Mouse (Mus musculus): ENCODE measurements around the gene Gpatch3. TPM values are rescaled to one million over a fixed set of nuclear protein-coding genes. Genes with fewer than 3 reads are reported as not detected.
A peak's percentile ranks its signal among the peaks of the same experiment; 100 is the strongest.

Gpatch3 gene
- polyA plus RNA-seq, 1 experiment, result 7.5 TPM

- TF ChIP-seq CTCF (IDR thresholded peaks at IDR 0.05; ENCODE audit: borderline replicate concordance, extremely low read depth, insufficient read depth, insufficient read length) (no peak), POLR2A (IDR thresholded peaks at IDR 0.05; ENCODE audit: borderline replicate concordance, extremely low read depth, insufficient read depth, insufficient read length, poor library complexity, severe bottlenecking) (no peak)
- DNase-seq (ENCODE audit: low read depth), result no peak
These were observed 17.4 kb upstream of the Gpatch3 start for GRCm38 (mm10) chr4:133557041-133557717.

- no peak for DNase-seq (ENCODE audit: low read depth)
- TF ChIP-seq CTCF (IDR thresholded peaks at IDR 0.05; ENCODE audit: borderline replicate concordance, extremely low read depth, insufficient read depth, insufficient read length) (no peak), POLR2A (IDR thresholded peaks at IDR 0.05; ENCODE audit: borderline replicate concordance, extremely low read depth, insufficient read depth, insufficient read length, poor library complexity, severe bottlenecking) (no peak)
These were observed 14.7 kb upstream of the Gpatch3 start for GRCm38 (mm10) chr4:133559846-133560245.

GRCm38 (mm10) chr4:133561622-133562021, 12.9 kb upstream of the Gpatch3 start:
- no peak for TF ChIP-seq POLR2A (IDR thresholded peaks at IDR 0.05; ENCODE audit: borderline replicate concordance, extremely low read depth, insufficient read depth, insufficient read length, poor library complexity, severe bottlenecking)
- TF ChIP-seq CTCF (IDR thresholded peaks at IDR 0.05; ENCODE audit: borderline replicate concordance, extremely low read depth, insufficient read depth, insufficient read length), result no peak
- DNase-seq (ENCODE audit: low read depth), result no peak

- peak; percentile 55 for DNase-seq (ENCODE audit: low read depth)
- TF ChIP-seq CTCF (IDR thresholded peaks at IDR 0.05; ENCODE audit: borderline replicate concordance, extremely low read depth, insufficient read depth, insufficient read length), result no peak
- TF ChIP-seq POLR2A (IDR thresholded peaks at IDR 0.05; ENCODE audit: borderline replicate concordance, extremely low read depth, insufficient read depth, insufficient read length, poor library complexity, severe bottlenecking), result no peak
These were observed 11.4 kb upstream of the Gpatch3 start for GRCm38 (mm10) chr4:133563123-133563571.

- TF ChIP-seq POLR2A (IDR thresholded peaks at IDR 0.05; ENCODE audit: borderline replicate concordance, extremely low read depth, insufficient read depth, insufficient read length, poor library complexity, severe bottlenecking), result no peak
- TF ChIP-seq CTCF (IDR thresholded peaks at IDR 0.05; ENCODE audit: borderline replicate concordance, extremely low read depth, insufficient read depth, insufficient read length), result no peak
- DNase-seq (ENCODE audit: low read depth), result no peak
These were observed 7.3 kb upstream of the Gpatch3 start for GRCm38 (mm10) chr4:133567251-133567650.

- no peak for DNase-seq (ENCODE audit: low read depth)
- TF ChIP-seq CTCF (IDR thresholded peaks at IDR 0.05; ENCODE audit: borderline replicate concordance, extremely low read depth, insufficient read depth, insufficient read length), result no peak
- TF ChIP-seq POLR2A (IDR thresholded peaks at IDR 0.05; ENCODE audit: borderline replicate concordance, extremely low read depth, insufficient read depth, insufficient read length, poor library complexity, severe bottlenecking), result no peak
These were observed 5.1 kb upstream of the Gpatch3 start for GRCm38 (mm10) chr4:133569291-133570065.

- DNase-seq (ENCODE audit: low read depth), result no peak
- no peak for TF ChIP-seq CTCF (IDR thresholded peaks at IDR 0.05; ENCODE audit: borderline replicate concordance, extremely low read depth, insufficient read depth, insufficient read length)
- no peak for TF ChIP-seq POLR2A (IDR thresholded peaks at IDR 0.05; ENCODE audit: borderline replicate concordance, extremely low read depth, insufficient read depth, insufficient read length, poor library complexity, severe bottlenecking)
These were observed 4.5 kb upstream of the Gpatch3 start for GRCm38 (mm10) chr4:133570066-133570466.

- TF ChIP-seq CTCF (IDR thresholded peaks at IDR 0.05; ENCODE audit: borderline replicate concordance, extremely low read depth, insufficient read depth, insufficient read length) (no peak), POLR2A (IDR thresholded peaks at IDR 0.05; ENCODE audit: borderline replicate concordance, extremely low read depth, insufficient read depth, insufficient read length, poor library complexity, severe bottlenecking) (no peak)
- DNase-seq (ENCODE audit: low read depth), result no peak
These were observed 278 bp downstream of the Gpatch3 start for GRCm38 (mm10) chr4:133574843-133575202.

GRCm38 (mm10) chr4:133577983-133578382, 3.4 kb downstream of the Gpatch3 start:
- TF ChIP-seq POLR2A (IDR thresholded peaks at IDR 0.05; ENCODE audit: borderline replicate concordance, extremely low read depth, insufficient read depth, insufficient read length, poor library complexity, severe bottlenecking), result no peak
- TF ChIP-seq CTCF (IDR thresholded peaks at IDR 0.05; ENCODE audit: borderline replicate concordance, extremely low read depth, insufficient read depth, insufficient read length), result no peak
- no peak for DNase-seq (ENCODE audit: low read depth)

- no peak for DNase-seq (ENCODE audit: low read depth)
These were observed 9.1 kb downstream of the Gpatch3 start for GRCm38 (mm10) chr4:133583690-133584058.

GRCm38 (mm10) chr4:133584059-133584951, 9.8 kb downstream of the Gpatch3 start, which contains the start of gene Gpn2:
TSS of gene Gpn2 (plus strand) at chr4:133584362.
- DNase-seq (ENCODE audit: low read depth), result peak; percentile 95
- TF ChIP-seq CTCF (IDR thresholded peaks at IDR 0.05; ENCODE audit: borderline replicate concordance, extremely low read depth, insufficient read depth, insufficient read length) (no peak), POLR2A (IDR thresholded peaks at IDR 0.05; ENCODE audit: borderline replicate concordance, extremely low read depth, insufficient read depth, insufficient read length, poor library complexity, severe bottlenecking) (peak; percentile 42; the same call in 1 of the 2 replicates)

More at GRCm38 (mm10) chr4:133583690-133584058, 9.1 kb downstream of the Gpatch3 start:
- no peak for TF ChIP-seq POLR2A (IDR thresholded peaks at IDR 0.05; ENCODE audit: borderline replicate concordance, extremely low read depth, insufficient read depth, insufficient read length, poor library complexity, severe bottlenecking)
- TF ChIP-seq CTCF (IDR thresholded peaks at IDR 0.05; ENCODE audit: borderline replicate concordance, extremely low read depth, insufficient read depth, insufficient read length), result no peak
